Mouse (Mus musculus): ENCODE results near the gene Chl1.

Gene Chl1

DNA sequence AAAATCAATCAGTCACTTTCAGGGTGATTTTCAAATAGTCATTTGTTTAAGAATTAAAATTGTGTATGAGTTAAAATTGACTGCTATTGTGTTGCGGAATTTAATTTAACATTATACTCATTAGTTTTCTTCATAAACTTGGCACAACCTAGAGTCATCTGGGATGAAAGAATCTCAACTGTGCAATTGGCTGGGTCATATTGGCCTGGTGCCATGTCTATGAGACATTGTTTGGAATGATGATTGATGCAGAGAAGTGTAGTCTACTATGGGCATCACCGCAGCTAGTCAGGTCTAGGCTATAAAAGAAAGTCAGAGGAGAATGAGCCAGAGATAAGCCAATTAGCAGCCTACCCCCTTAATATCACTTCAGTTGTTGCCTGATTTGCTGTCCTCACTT lies 148.8 kb downstream of the Chl1 start:
- in situ Hi-C loops (cut with MboI, MseI), result no loop called here

GRCm38 (mm10) chr6:103665206-103665605 lies 154.8 kb downstream of the Chl1 start:
- in situ Hi-C loops (cut with MboI, MseI), result no loop called here

GRCm38 (mm10) chr6:103665677-103666316 lies 155.4 kb downstream of the Chl1 start:
- in situ Hi-C loops (cut with MboI, MseI), result no loop called here

- in situ Hi-C loops (cut with MboI, MseI), result no loop called here
Observed at GRCm38 (mm10) chr6:103673111-103673510, 162.7 kb downstream of the Chl1 start.

DNA sequence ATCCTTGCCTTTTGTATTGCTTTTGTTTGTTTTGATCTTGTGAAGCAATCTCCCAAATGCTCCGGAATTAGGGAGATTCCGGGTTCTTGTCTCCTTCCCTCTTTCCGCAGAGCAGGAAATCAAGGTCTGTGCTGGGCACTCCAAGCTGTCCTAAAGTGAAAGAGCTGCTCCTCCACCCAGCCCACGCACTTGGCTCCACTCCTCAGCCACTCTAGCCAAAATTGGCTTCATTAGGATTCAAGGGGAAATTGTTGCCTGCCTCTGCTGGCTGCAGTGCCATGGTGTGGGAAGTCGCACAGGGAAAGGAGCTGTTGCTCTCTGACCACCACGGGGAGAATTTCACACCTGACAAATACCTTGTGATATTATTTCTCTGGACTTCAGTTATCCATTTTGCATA lies 163.9 kb downstream of the Chl1 start:
- in situ Hi-C loops (cut with MboI, MseI), result no loop called here

DNA sequence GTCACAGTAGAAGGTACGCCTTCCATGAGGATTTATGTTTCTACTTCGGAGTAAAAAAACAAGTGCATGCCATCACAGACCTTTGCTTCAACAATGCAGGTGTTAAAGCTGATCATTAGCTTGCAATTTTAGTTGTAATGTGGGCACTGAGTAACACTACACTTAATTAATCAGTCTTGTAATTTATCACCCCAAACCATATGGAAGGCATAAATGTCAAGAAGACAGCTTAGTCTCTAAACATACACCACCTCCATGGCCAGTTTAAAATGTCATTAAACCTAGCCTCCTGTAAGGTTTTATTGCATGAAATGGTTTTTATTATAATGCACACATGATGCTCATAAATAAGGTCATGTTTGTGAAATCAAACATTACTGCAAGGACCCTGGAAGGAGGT lies 164.8 kb downstream of the Chl1 start:
- in situ Hi-C loops (cut with MboI, MseI), result no loop called here

DNA sequence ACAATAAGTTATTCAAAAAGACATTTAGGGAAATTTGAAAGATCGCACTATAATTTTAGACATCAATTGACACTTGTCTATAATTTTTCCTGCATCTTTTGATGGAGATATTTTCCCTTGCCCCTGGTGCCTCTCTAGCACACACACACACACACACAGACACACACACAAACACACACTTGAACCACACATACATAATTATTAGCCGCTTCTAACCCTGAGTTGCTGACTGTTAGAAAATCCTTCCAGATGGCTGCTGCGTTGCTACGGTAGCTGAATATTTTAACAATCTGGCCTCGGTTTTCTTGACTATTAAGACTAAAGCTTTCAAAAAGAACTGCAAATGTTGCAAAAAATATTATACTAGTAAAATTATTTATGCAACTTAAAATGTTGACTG lies 166.3 kb downstream of the Chl1 start:
- in situ Hi-C loops (cut with MboI, MseI), result no loop called here

DNA sequence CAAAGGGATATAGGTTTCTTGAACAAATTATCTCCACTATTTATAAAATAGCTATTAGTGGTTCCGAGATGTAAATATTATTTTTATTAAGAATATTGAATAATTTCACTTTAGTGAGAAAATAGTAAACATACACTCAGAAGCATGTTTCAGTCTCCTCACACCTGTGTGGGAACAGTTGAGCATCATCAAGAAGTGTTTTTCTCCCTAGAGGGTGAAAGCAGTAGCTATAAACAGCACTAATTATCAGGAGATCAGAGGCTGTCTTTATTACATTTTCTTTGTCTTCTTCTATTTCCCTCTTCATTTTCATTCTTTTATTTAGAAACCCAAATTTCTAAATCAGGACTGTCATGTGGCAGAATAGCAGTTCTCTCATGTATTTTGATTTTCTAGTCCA lies 166.7 kb downstream of the Chl1 start:
- in situ Hi-C loops (cut with MboI, MseI), result no loop called here

GRCm38 (mm10) chr6:103682854-103683574 lies 172.6 kb downstream of the Chl1 start:
- in situ Hi-C loops (cut with MboI, MseI), result loop anchor here in 1 of 2 experiments (5.0 kb wide), 1 partner anchor 376 kb away; no protein-coding TSS in a partner anchor

DNA sequence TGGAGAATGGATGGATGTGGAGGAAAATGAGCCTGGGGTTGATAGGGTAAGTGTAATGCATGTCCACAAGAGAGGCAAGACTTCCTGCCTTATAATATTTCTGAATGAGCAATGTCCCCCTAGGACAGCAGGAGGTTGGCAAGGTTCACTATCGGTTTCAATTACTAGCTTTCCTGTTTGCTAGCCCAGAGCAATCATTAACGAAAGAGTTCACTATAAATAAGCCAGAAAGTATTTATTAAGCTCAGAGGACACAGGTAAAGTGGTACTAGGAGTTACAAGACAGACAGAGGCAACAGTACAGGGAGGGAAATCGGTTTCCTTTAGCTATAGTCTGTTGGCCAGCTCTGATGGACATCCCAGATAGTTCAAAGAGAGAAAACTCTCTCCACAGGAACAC lies 182.1 kb downstream of the Chl1 start:
- in situ Hi-C loops (cut with MboI, MseI), result no loop called here

GRCm38 (mm10) chr6:103697349-103698028 lies 187.1 kb downstream of the Chl1 start:
- in situ Hi-C loops (cut with MboI, MseI), result loop anchor here in 1 of 2 experiments (5.0 kb wide), 1 partner anchor 50 kb away; no protein-coding TSS in a partner anchor

- in situ Hi-C loops (cut with MboI, MseI), result loop anchor here in 1 of 2 experiments (5.0 kb wide), 1 partner anchor 48 kb away; no protein-coding TSS in a partner anchor
Observed at GRCm38 (mm10) chr6:103699482-103699881, 189.1 kb downstream of the Chl1 start.

DNA sequence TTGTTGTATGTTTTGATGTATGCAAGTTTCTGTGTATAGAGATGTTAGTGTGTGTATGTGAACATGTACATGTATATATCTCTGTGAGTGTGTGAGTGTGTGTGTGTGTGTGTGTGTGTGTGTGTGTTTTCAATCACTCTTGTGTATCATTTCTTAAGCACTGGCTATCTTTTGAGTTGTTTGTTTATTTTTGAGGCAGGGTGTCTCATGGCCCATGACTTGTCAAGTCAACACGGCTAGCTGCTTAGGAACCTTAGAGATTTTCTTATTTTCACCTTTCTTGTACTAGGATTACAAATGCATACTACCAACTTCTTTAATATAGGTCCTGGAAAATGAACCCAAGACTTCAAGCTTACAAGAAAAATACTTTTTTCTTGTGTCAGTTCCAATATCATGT lies 189.5 kb downstream of the Chl1 start:
- in situ Hi-C loops (cut with MboI, MseI), result loop anchor here in 1 of 2 experiments (5.0 kb wide), 1 partner anchor 47 kb away; no protein-coding TSS in a partner anchor

DNA sequence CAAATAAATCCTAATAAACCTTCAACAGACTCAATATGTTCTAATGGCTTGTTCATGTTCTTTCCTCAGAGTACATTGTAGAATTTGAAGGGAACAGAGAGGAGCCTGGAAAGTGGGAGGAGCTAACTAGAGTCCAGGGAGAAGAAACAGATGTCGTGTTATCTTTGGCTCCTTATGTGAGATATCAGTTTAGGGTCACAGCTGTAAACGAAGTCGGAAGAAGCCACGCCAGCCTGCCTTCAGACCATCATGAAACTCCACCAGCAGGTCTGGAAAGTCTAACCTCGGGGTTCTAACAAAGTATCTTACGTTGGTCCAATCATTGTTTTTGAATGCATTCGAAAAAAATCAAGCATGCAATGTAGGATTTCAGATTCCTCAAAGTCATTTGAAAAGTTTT lies 189.9 kb downstream of the Chl1 start:
- in situ Hi-C loops (cut with MboI, MseI), result no loop called here

GRCm38 (mm10) chr6:103706366-103706765 lies 196.0 kb downstream of the Chl1 start:
- in situ Hi-C loops (cut with MboI, MseI), result no loop called here

- in situ Hi-C loops (cut with MboI, MseI), result no loop called here
Observed at GRCm38 (mm10) chr6:103739291-103739690, 228.9 kb downstream of the Chl1 start.

GRCm38 (mm10) chr6:103742784-103743183 lies 232.4 kb downstream of the Chl1 start:
- in situ Hi-C loops (cut with MboI, MseI), result no loop called here

DNA sequence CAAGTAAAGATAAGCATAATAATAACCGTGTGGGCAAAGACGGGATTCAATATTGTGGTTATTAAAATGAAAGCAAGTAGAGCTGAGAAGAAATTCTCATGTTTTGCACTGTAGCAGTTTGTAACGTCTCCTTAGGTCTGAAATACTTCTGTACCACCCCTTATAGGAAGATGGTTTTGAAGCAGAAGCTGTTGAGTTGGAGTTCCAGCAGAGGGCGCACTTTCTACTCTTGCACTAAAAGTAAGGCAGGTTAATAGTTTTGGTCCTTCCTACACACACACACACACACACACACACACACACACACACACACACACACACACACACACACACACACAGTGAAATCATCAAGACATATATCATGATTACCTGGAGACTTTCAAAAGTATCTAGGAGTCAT lies 235.7 kb downstream of the Chl1 start:
- in situ Hi-C loops (cut with MboI, MseI), result loop anchor here in 1 of 2 experiments (5.0 kb wide), 1 partner anchor 49 kb away; no protein-coding TSS in a partner anchor

GRCm38 (mm10) chr6:103749122-103749773 lies 238.9 kb downstream of the Chl1 start:
- in situ Hi-C loops (cut with MboI, MseI), result loop anchor here in 1 of 2 experiments (5.0 kb wide), 1 partner anchor 52 kb away; no protein-coding TSS in a partner anchor

DNA sequence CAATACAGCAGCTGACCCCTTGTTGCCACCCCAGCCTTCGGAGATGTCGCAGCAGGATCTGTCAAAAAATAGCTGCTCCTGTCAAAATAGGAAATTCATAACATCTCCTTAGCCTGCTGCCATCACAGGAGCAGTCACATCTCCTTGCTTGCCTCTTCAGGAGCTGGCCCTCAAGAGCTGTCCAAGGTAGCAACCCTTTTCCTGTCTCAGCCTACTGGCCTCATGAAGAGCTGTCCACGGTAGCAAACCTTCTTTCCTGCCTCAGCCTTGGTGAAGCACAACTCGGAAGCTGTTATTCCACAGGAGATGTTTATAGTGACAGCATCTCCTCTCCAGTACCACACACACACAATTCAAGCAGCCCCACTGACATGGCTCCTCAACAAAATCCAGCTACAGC lies 243.5 kb downstream of the Chl1 start:
- in situ Hi-C loops (cut with MboI, MseI), result loop anchor here in 1 of 2 experiments (10.0 kb wide), 1 partner anchor 771 kb away; no protein-coding TSS in a partner anchor

DNA sequence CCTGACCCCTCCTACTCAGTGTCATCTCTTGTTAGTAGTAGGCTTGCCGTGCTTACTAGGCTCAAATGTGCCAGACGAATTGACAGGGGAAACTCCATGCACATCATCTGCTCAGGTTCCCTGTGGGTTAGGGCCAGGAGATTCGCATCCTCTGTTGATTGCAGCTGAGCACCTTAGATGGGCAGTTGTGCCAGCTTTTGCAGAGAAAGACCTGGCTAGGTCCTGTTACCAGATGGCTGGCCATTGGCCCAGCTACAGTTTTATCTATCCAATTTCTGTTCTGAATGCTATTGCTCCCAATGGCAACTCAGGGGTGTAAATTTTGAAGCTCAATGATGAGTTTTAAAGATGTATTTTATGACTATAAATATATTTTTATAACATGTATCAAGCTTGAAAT lies 256.4 kb downstream of the Chl1 start:
- in situ Hi-C loops (cut with MboI, MseI), result loop anchor here in 1 of 2 experiments (10.0 kb wide), 1 partner anchor 1498 kb away; no protein-coding TSS in a partner anchor

Measured in T-helper 17 cell (primary cell).